Mouse (Mus musculus): Measurements from ENCODE around the gene Gnl1.
"Not testable (repeated sequence)": the region's sequence is repeated elsewhere in the genome, so short reads cannot be mapped to it uniquely, and the experiment has no call there.

Gene Gnl1

GRCm38 (mm10) chr17:36023710-36024654 lies 44.3 kb downstream of the Gnl1 start:
- no peak for DNase-seq (ENCODE audit: low read depth, low spot score)

GRCm38 (mm10) chr17:36025197-36025596 lies 45.5 kb downstream of the Gnl1 start:
- DNase-seq (ENCODE audit: low read depth, low spot score): no peak

- DNase-seq (ENCODE audit: low read depth, low spot score): no peak
Measured at GRCm38 (mm10) chr17:36025901-36026300, 46.2 kb downstream of the Gnl1 start.

- no peak for DNase-seq (ENCODE audit: low read depth, low spot score)
Measured at GRCm38 (mm10) chr17:36027663-36028062, 48.0 kb downstream of the Gnl1 start.

- no peak for DNase-seq (ENCODE audit: low read depth, low spot score)
Measured at GRCm38 (mm10) chr17:36028879-36029619, 49.4 kb downstream of the Gnl1 start.

GRCm38 (mm10) chr17:36030046-36030702 lies 50.5 kb downstream of the Gnl1 start:
- not testable (repeated sequence) for DNase-seq (ENCODE audit: low read depth, low spot score)

GRCm38 (mm10) chr17:36030703-36031582 lies 51.3 kb downstream of the Gnl1 start:
- not testable (repeated sequence) for DNase-seq (ENCODE audit: low read depth, low spot score)

GRCm38 (mm10) chr17:36031583-36032331 lies 52.1 kb downstream of the Gnl1 start:
- DNase-seq (ENCODE audit: low read depth, low spot score): not testable (repeated sequence)

- not testable (repeated sequence) for DNase-seq (ENCODE audit: low read depth, low spot score)
Measured at GRCm38 (mm10) chr17:36032351-36032875, 52.8 kb downstream of the Gnl1 start, which contains the start of gene H2-T23. Gene H2-T23 (minus strand): TSS chr17:36032855.

GRCm38 (mm10) chr17:36034524-36034923 lies 54.9 kb downstream of the Gnl1 start:
- DNase-seq (ENCODE audit: low read depth, low spot score): not testable (repeated sequence)

- not testable (repeated sequence) for DNase-seq (ENCODE audit: low read depth, low spot score)
Measured at GRCm38 (mm10) chr17:36035010-36035638, 55.5 kb downstream of the Gnl1 start.

- DNase-seq (ENCODE audit: low read depth, low spot score): not testable (repeated sequence)
Measured at GRCm38 (mm10) chr17:36036126-36036525, 56.5 kb downstream of the Gnl1 start.

Data from forelimb bud, embryonic 11.5 days (tissue).